Comparison of ENCODE assay signal across 31 mouse cellular contexts in the genomic region with DNA sequence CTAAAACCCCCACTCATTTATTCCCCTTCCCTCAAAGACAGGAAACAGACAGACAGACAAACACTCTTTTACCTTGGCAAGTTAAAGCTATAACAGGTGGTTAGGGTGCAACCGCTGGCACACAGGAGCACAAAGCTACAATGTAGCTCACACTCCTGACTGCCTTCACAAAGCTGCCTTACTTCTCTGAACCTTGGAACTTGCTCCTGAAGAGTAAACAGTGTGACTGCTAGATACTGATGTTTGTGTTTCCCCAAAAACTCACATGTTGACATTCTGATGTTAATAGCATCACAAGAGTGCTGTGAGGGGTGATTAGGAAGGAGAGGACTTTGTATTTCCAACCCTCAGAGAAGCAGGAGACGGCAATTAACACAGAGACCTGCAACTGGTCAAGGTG.
DNase-seq lines count a peak whose midpoint lies in the region; ATAC-seq and TF ChIP-seq lines count a peak whose summit lies in the region.
"Had no signal": no experiment of that assay in that cellular context is flagged by ENCODE, and none has a peak within 500 bp of the region (broad histone marks: within the 10 kb centered on the region; RNA-seq: fewer than 3 reads in every experiment).

No protein-coding gene starts in this region.

- WGBS in liver, adult 2 months, result 31% methylated on average over 2 of the region's 2 CpGs
- 73% methylated on average over 2 of the region's 2 CpGs for WGBS in liver, embryonic 14.5 days (ENCODE audit: insufficient replicate concordance)
- 69% methylated on average over 2 of the region's 2 CpGs for WGBS in stomach, embryonic 14.5 days

- H3K36me3 ChIP-seq in liver, adult 2 months (ENCODE audit: control insufficient read depth, insufficient read depth, low read length), result no peaks in the 10 kb centered on the region
- H3K36me3 ChIP-seq in liver, embryonic 14.5 days (replicated peaks; ENCODE audit: control insufficient read depth, insufficient read depth, low read depth), result no peaks in the 10 kb centered on the region
- no peaks in the 10 kb centered on the region for H3K36me3 ChIP-seq in stomach, embryonic 14.5 days (ENCODE audit: control insufficient read depth, insufficient read depth, low read length)
- H3K36me3 ChIP-seq: embryonic facial prominence, embryonic 12.5 days; hindbrain, embryonic 12.5 days; kidney, embryonic 15.5 days; limb, embryonic 13.5 days; lung, embryonic 15.5 days; midbrain, embryonic 12.5 days; neural tube, embryonic 12.5 days had no signal

- peak; percentile 85 for DNase-seq in liver, adult 2 months (ENCODE audit: extremely low read depth, low read depth, low spot score)
- no peak for DNase-seq in liver
- DNase-seq in liver, embryonic 14.5 days (ENCODE audit: low read depth in 3 of 3, low spot score in 3 of 3), result peak in 1 of 3 experiments; percentile 11
- DNase-seq in cerebellum, adult 11 months, result no peak
- DNase-seq in kidney, postnatal 10 days, result no peak
- DNase-seq in left cerebral cortex, postnatal 25 days (ENCODE audit: low spot score in 2 of 2), result no peak
- no peak for DNase-seq in urinary bladder, postnatal 36 days (ENCODE audit: low spot score in 2 of 2)
- DNase-seq: adrenal gland, adult 8-10 months; cerebellum, adult 9-10 months; embryo, embryonic 11 days; gastrocnemius, adult 2 months; gastrocnemius, postnatal 36 days; heart, adult 18-20 months; heart, postnatal 36 days; kidney, adult 18-20 months; right cerebral cortex, adult 18-20 months; right cerebral cortex, postnatal 4 days; thymus, postnatal 4 days had no signal

- TF ChIP-seq POLR2A in liver, adult 2 months (IDR thresholded peaks at IDR 0.05; ENCODE audit: extremely low read depth, insufficient read depth, low read length), result no peak

- intact Hi-C loops in left cerebral cortex, postnatal 25 days (cut with DNase I), result no loop called here

- ATAC-seq in liver, embryonic 14.5 days (ENCODE audit: insufficient read depth), result peak; percentile 52
- peak; percentile 75 for ATAC-seq in stomach, embryonic 14.5 days (ENCODE audit: insufficient number of reproducible peaks, insufficient read depth, low FRiP score, low read depth)
- ATAC-seq: forebrain, embryonic 16.5 days; hindbrain, postnatal 0 days had no signal

- H3K27me3 ChIP-seq in liver, adult 2 months (ENCODE audit: control insufficient read depth, insufficient read depth, low read length), result no peaks in the 10 kb centered on the region
- H3K27me3 ChIP-seq in liver, embryonic 14.5 days (ENCODE audit: control insufficient read depth, insufficient read depth, low read length), result no peaks in the 10 kb centered on the region
- no peaks in the 10 kb centered on the region for H3K27me3 ChIP-seq in stomach, embryonic 14.5 days (ENCODE audit: control insufficient read depth, insufficient read depth, low read length)
- H3K27me3 ChIP-seq: embryonic facial prominence, embryonic 12.5 days; hindbrain, embryonic 12.5 days; kidney, embryonic 15.5 days; limb, embryonic 13.5 days; lung, embryonic 15.5 days; midbrain, embryonic 12.5 days; neural tube, embryonic 12.5 days had no signal

- H3K9me3 ChIP-seq in liver, embryonic 14.5 days (ENCODE audit: control insufficient read depth, low read length), result no peaks in the 10 kb centered on the region
- H3K9me3 ChIP-seq in stomach, embryonic 14.5 days (ENCODE audit: control insufficient read depth, low read depth, low read length), result no peaks in the 10 kb centered on the region
- H3K9me3 ChIP-seq: embryonic facial prominence, embryonic 12.5 days; G1E; hindbrain, embryonic 12.5 days; kidney, embryonic 15.5 days; limb, embryonic 13.5 days; lung, embryonic 15.5 days; midbrain, embryonic 12.5 days; neural tube, embryonic 12.5 days had no signal

- H3K4me2 ChIP-seq in liver, embryonic 14.5 days (ENCODE audit: low read depth), result no peak overlapping the region
- no peak overlapping the region for H3K4me2 ChIP-seq in stomach, embryonic 14.5 days (replicated peaks; ENCODE audit: low read depth, low read length)
- H3K4me2 ChIP-seq: embryonic facial prominence, embryonic 12.5 days; heart, embryonic 11.5 days; hindbrain, embryonic 12.5 days; kidney, embryonic 15.5 days; limb, embryonic 13.5 days; lung, embryonic 15.5 days; midbrain, embryonic 12.5 days; neural tube, embryonic 12.5 days had no signal

- TF ChIP-seq CTCF in liver, adult 2 months (IDR thresholded peaks at IDR 0.05; ENCODE audit: low read depth, low read length), result no peak
- TF ChIP-seq CTCF in liver, embryonic 14.5 days (IDR thresholded peaks at IDR 0.05; ENCODE audit: low read depth), result no peak

- peaks cover 12% of the 10 kb centered on the region; the same call in 1 of the 2 replicates for H3K4me1 ChIP-seq in liver, adult 2 months (ENCODE audit: control insufficient read depth, insufficient read depth, low read length)
- no peaks in the 10 kb centered on the region for H3K4me1 ChIP-seq in liver, embryonic 14.5 days (replicated peaks; ENCODE audit: control insufficient read depth in 2 of 2, insufficient read depth in 2 of 2, low read length in 1 of 2)
- H3K4me1 ChIP-seq in stomach, embryonic 14.5 days (ENCODE audit: control insufficient read depth, insufficient read depth, low read length), result peaks cover 5% of the 10 kb centered on the region; the same call in 1 of the 2 replicates
- H3K4me1 ChIP-seq: embryonic facial prominence, embryonic 12.5 days; kidney, embryonic 15.5 days; limb, embryonic 13.5 days had no signal

- H3K9ac ChIP-seq in liver, adult 2 months (ENCODE audit: low read depth, low read length), result no peak overlapping the region
- no peak overlapping the region for H3K9ac ChIP-seq in liver, embryonic 14.5 days (replicated peaks)
- no peak overlapping the region for H3K9ac ChIP-seq in stomach, embryonic 14.5 days (replicated peaks; ENCODE audit: low read depth, low read length)
- H3K9ac ChIP-seq: embryonic facial prominence, embryonic 12.5 days; hindbrain, embryonic 12.5 days; kidney, embryonic 15.5 days; limb, embryonic 13.5 days; lung, embryonic 15.5 days; midbrain, embryonic 12.5 days; neural tube, embryonic 12.5 days had no signal

- no peak overlapping the region for H3K27ac ChIP-seq in liver, adult 2 months (replicated peaks; ENCODE audit: insufficient read depth, low read depth, low read length)
- no peak overlapping the region for H3K27ac ChIP-seq in liver, embryonic 14.5 days
- H3K27ac ChIP-seq in stomach, embryonic 14.5 days (ENCODE audit: low read length), result no peak overlapping the region; the same call in 1 of the 2 replicates
- H3K27ac ChIP-seq: embryonic facial prominence, embryonic 12.5 days; gastrocnemius, adult 2 months; hindbrain, embryonic 12.5 days; hindbrain, postnatal 0 days; kidney, embryonic 15.5 days; limb, embryonic 13.5 days; lung, embryonic 15.5 days; midbrain, embryonic 12.5 days; neural tube, embryonic 12.5 days had no signal

- no peaks in the 10 kb centered on the region; the same call in 1 of the 2 replicates for H3K79me2 ChIP-seq in liver, adult 2 months (ENCODE audit: control insufficient read depth, insufficient read depth, low read length)

- TF ChIP-seq EP300 in liver, embryonic 14.5 days (IDR thresholded peaks at IDR 0.05; ENCODE audit: low read depth), result no peak

- no peak overlapping the region for H3K4me3 ChIP-seq in liver, adult 2 months (ENCODE audit: insufficient read depth, low read depth, low read length)
- H3K4me3 ChIP-seq in liver, embryonic 14.5 days (ENCODE audit: insufficient read depth in 1 of 2, low read depth in 2 of 2, low read length in 2 of 2), result peak overlapping the region; percentile 30 to 57; a peak in 3 of 4 replicates
- no peak overlapping the region for H3K4me3 ChIP-seq in stomach, embryonic 14.5 days (ENCODE audit: low read depth, low read length)
- H3K4me3 ChIP-seq: embryonic facial prominence, embryonic 12.5 days; gastrocnemius, adult 2 months; hindbrain, embryonic 12.5 days; kidney, embryonic 15.5 days; limb, embryonic 13.5 days; lung, embryonic 15.5 days; midbrain, embryonic 12.5 days; myocyte; neural tube, embryonic 12.5 days had no signal

Comparison
In these comparisons a context has a peak if more than half of its experiments do, and no peak if none do; other contexts are left out.
1. H3K4me3 ChIP-seq: peak in liver, embryonic 14.5 days (2 of 2); none in liver, adult 2 months (single experiment) and stomach, embryonic 14.5 days (single experiment).